Mouse (Mus musculus) spleen, adult 12 weeks (tissue): ENCODE measurements at regions not wholly inside any gene's neighbourhood (a gene's known extent, or its start where the extent isn't known, plus 50 kb on each side); places are given as distances from the start of the nearest gene placed in this dataset.

ENCODE experiments used
- DNase-seq: peaks from one replicate; pipeline ENCODE4 v3.0.0; 2022; ENCODE audit warnings: low spot score

DNA sequence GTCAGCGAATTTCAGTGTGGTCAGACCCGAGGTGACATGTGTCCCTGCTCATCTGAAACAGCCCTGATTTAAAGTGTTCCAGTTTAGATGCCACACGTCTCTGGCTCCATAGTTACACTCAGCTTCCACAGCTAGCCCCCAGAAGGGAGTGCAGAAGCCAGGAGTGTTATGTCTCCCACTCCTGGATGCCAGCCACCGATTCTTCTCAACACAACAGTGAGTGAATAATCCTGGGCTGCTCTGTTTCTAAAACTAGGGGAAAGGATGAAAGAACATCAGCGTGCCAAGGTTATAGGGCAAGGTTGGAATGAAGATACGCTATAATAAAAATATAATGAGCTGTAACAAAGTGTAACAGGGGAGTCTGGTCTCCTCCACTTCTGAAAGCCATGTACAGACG lies 51.5 kb upstream of the Stmnd1 start:
- no peak for DNase-seq

GRCm38 (mm10) chr13:46218101-46218701 lies 55.3 kb upstream of the Stmnd1 start:
- no peak for DNase-seq

- DNase-seq, result no peak
These were observed 56.3 kb upstream of the Stmnd1 start for GRCm38 (mm10) chr13:46216954-46217838.

DNA sequence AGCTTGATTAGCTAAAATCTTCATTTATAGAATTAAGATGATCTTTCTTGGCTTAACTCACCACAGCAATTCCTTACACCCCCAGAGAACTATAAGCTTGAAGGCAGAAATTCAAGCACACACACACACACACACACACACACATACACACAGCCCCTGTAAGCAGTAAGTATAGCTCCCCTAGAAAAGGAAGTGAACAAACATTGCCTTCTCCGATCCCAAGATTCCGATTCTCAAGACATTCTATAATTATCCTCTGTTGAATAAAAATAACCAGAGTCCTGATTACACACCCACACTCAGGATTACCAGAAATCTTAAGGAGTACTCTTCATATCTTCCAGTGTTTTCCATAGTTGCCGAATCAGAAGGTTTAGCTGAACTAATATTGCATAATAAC lies 70.0 kb upstream of the Stmnd1 start:
- DNase-seq, result no peak

GRCm38 (mm10) chr13:46202586-46202985 lies 70.9 kb upstream of the Stmnd1 start:
- no peak for DNase-seq

DNA sequence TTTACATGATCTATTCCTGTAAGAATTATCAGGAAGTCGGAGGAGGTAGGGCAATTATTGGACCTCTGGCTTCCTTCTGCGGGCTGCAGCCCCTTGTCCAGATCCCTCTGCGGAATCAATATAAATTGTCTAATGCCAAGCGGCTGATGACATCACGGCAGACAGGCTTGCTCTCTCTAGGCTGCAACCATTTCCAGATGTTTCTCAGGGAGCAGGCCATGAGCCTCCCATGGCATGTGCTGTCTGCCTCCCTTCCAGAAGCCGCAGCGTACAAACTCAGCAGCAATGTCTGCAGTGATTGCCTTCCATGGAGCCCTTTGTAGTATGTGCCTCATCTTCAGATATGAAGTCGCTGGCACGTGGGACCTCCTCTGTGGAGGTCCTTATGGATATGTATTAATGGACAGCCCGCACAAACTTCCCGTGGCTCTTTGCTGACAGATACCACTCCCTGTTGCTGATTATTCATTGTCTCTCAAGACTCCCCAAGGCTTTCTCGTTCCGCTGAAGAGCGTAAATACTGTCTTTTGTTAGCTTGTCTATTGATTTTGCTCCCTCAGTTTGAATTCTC lies 72.4 kb upstream of the Stmnd1 start:
- no peak for DNase-seq

DNA sequence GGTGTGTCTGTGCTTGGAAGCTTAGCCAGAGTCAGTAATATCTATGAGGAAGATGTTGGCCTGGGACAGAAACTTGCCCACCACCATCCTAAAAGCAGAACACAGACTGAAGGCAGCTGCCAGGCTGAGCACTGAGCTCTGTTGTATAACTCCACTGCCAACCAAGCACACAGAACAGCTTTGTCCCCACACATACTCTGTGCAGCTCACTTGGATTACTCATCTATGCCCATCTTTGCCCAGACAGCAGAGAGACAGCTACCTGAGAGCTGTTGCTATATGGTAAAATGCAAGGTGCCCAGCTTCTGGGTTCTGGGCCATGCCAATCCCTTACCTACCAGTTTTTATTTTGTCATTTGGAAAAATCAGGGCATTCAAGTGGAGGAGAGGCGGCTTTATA lies 80.4 kb upstream of the Stmnd1 start:
- no peak for DNase-seq

- no peak for DNase-seq
These were observed 83.8 kb upstream of the Stmnd1 start for GRCm38 (mm10) chr13:46189726-46190125.

- no peak for DNase-seq
These were observed 90.7 kb upstream of the Stmnd1 start for GRCm38 (mm10) chr13:46182851-46183250.

- DNase-seq, result no peak
These were observed 92.9 kb upstream of the Stmnd1 start for GRCm38 (mm10) chr13:46180606-46181133.

GRCm38 (mm10) chr13:46179916-46180315 lies 93.6 kb upstream of the Stmnd1 start:
- DNase-seq, result no peak

DNA sequence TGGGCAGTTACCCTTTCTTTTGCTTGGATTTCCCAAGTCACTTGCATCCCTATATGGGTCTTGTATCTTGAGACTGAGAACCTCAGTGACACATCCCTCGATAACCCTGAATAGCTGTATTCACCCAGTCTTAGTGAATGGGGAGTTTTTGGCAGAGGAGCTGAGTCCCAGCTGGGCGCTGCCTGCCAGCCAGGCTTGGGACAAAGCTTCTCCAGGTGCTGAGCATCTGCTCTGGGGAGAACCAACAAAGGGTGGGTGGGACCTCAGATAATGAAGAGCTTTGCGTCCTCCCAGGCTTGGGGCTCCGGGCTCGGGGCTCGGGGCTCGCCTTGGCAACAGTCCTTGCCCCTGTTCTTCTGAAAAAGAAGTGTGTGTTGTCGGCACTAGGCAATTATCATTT lies 100.4 kb upstream of the Stmnd1 start:
- no peak for DNase-seq

- DNase-seq, result peak; percentile 7
These were observed 111.5 kb upstream of the Stmnd1 start for GRCm38 (mm10) chr13:46162025-46162374.

DNA sequence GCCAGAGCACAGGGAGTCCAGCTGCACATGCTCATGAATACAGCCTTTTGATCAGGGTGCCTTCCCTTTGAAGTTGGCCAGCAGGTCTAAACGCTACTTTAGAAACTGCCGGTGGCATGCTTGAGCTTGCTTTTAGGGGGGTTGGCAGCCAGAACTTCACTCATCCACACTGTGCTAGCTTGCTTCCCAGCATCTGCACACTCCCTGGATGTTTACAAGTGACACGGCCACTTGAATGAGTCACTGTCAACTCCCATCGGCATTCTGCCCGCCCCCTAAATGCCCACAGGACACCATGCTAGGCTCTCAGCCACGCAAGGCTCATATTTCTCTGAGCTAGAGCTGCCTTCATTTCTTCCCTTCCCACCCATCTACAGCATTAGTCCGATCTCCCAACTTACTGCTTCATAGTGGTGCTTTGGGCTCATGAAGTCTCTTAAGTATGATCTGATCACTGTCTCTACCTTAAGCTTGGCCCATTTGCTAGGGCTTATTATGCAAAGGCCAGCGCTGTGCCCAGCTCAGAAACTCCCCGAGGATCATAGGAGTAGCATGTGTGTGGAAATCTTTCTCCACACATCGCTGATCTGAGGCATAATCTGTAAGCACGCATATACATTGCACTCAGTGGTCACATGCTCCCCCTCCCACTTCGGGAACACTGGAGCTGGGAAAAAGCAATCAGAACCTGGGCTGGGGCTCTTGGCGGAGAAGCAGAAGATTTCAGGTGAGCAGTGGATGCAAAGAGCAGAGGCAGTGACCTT lies 112.1 kb upstream of the Stmnd1 start:
- no peak for DNase-seq

DNA sequence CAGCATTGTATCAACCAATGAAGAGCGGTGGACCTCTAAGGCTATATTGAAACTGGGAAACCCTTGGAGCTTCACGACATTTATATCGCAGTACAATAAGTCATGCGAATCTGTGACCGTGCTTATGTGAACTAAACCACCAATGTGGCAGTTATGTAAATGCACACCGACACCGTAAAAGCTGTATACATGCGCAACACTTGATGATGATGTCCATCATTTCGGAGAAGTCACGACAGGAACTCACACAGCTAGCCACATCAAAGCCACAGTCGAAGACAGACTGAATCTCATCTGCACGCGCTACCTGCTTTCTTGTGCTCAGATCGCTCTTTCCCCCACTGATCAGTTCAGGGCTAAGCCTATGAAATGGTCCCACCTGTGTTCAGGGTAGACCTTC lies 114.2 kb upstream of the Stmnd1 start:
- no peak for DNase-seq

DNA sequence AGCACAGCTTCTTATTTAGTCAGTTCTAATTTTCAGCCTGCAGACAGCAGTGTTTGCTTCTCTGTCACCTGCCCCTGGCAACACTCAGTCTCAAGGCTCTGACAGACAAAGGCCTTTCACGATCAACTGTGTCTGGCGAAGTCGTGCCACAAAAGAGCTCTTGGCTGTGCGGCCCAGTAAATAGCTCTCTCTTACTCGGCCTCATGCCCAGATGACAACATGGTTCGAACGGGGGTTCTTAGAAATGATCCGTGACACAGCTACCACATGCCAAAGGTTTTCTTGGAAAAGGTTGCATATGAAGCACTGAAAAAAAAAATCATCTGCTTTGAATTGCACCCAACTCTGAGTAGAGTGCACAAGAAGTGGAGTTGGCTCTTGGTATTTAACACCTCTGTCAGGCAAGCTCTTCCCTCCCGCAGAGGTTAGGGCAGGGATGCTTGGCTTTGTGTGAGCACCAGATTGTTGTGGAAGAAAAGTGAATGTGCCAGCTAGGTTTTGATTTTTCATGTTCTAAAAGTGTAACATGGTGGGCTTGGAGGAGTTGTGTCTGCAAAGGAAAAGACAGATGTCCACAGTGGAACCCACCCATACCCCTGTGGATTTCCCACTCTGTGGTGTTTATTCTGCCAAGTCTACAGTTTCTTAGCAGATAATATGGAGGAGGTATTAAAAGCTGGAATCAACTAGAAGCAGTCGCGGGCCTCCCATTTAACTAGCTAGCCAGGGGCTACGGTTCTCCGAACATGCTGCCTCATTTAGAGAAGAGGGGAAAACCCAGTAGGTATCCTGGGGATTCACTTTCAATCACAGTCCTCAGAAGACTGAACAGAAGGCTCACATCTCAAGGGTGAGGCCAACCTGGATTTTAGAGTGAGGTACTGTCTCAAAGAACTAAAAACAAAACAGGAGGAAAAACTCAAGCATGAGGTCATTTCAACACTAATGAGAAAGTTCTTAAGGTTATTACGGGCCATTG lies 120.0 kb upstream of the Stmnd1 start:
- no peak for DNase-seq

DNA sequence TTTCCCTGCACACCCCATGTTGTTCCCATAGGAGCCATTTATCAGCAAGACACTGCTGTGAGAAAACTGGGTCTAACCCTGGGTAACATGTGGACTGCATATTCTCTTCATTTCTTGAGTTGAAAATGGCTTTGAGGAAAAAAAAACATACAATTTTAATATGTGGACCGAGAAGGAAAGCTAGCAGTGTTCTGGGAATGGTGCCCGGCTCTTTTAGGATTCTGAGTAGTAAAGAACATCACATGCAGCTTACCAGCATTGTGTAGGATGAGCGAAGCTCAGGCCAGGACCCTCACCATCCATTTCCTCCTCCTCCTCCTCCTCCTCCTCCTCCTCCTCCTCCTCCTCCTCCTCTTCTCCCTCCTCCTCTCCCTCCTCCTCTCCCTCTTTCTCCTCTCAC lies 133.5 kb upstream of the Stmnd1 start:
- DNase-seq, result no peak

DNA sequence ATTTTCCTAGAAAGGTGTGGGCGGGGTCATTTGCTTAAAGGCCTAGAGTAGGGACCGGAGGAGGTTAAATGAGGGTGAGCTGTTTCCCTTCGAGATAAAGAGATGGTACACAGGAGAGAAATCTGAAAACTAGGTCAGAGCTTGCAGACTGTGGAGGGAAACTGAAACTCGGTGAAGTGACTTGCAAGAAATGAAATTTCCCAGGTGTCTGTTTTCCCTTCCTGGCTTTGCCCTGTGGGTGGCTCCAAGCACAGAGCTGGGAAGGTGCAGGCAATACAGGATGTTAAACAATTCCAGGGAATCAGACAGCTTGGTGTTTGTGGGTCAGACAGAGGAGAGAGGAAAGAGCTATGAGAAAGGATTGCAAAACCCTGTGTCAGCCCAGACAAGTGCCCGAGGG lies 134.3 kb upstream of the Stmnd1 start:
- no peak for DNase-seq

DNA sequence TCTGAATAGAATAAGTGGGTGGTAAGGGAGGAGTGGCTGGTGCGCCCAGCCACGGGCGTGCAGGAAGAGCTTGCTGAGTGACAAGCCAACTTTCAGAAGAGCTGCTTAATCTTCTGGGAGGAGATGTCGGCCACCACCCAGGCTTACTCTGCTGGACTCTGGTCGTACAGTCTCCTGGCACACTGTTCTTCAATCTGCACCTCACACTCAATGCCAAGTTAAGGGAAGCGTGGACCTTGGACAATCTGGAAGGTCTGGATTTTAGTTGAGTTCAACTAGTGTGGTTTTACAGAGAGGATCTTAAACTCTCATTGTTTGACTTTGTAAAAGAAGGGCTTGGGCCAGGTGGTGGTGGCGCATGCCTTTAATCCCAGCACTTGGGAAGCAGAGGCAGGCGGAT lies 138.1 kb upstream of the Stmnd1 start:
- DNase-seq, result no peak

DNA sequence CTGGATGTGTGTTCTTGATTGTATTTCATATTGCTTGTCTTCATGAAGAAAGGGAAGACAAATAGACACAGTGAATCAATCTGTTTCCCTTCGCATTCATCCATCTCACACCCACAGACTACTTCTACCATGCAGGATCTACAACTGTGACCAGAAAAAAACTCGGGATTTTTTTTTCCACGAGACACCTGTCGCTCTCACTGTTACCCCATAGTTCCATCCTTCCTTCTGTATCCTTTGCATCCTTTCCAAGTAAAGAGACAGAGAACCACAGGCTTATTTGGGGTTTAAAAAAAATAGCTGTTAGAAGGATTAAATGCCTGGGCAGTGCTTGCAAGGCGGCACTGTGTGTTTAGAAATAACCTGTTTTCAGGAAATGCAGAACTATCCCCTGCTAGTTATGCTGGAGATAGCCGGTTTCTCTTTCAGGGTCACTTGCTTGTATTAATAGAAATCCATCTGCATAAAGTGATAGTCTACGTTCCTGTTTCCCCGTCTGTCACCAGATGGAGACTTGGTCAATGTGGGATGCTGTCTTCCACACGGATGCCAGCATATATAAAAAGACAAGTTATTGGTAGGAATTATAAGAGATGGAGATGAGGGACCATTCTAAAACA lies 144.2 kb upstream of the Stmnd1 start:
- no peak for DNase-seq

- DNase-seq, result no peak
These were observed 150.1 kb upstream of the Stmnd1 start for GRCm38 (mm10) chr13:46123446-46123845.
